Mouse (Mus musculus): ENCODE measurements at regions not wholly inside any gene's neighbourhood (a gene's known extent, or its start where the extent isn't known, plus 50 kb on each side); places are given as distances from the start of the nearest gene placed in this dataset.

GRCm38 (mm10) chr9:63877864-63878263, 120.1 kb upstream of the Smad3 start:
- TF ChIP-seq CTCF (IDR thresholded peaks at IDR 0.05; ENCODE audit: borderline replicate concordance, extremely low read depth, insufficient read depth, insufficient read length) = no peak

GRCm38 (mm10) chr9:63876886-63877285, 119.1 kb upstream of the Smad3 start:
- TF ChIP-seq POLR2A (IDR thresholded peaks at IDR 0.05; ENCODE audit: borderline replicate concordance, extremely low read depth, insufficient read depth, insufficient read length, poor library complexity, severe bottlenecking) (no peak), CTCF (IDR thresholded peaks at IDR 0.05; ENCODE audit: borderline replicate concordance, extremely low read depth, insufficient read depth, insufficient read length) (no peak)
- no peak for DNase-seq (ENCODE audit: low read depth)

More at GRCm38 (mm10) chr9:63877864-63878263, 120.1 kb upstream of the Smad3 start:
- DNase-seq (ENCODE audit: low read depth) = no peak

GRCm38 (mm10) chr9:63876023-63876422, 118.2 kb upstream of the Smad3 start:
- no peak for TF ChIP-seq POLR2A (IDR thresholded peaks at IDR 0.05; ENCODE audit: borderline replicate concordance, extremely low read depth, insufficient read depth, insufficient read length, poor library complexity, severe bottlenecking)
- TF ChIP-seq CTCF (IDR thresholded peaks at IDR 0.05; ENCODE audit: borderline replicate concordance, extremely low read depth, insufficient read depth, insufficient read length) = no peak
- no peak for DNase-seq (ENCODE audit: low read depth)

GRCm38 (mm10) chr9:63875193-63875592, 117.4 kb upstream of the Smad3 start:
- TF ChIP-seq CTCF (IDR thresholded peaks at IDR 0.05; ENCODE audit: borderline replicate concordance, extremely low read depth, insufficient read depth, insufficient read length) = peak; percentile 23; the same call in 1 of the 2 replicates
- no peak for TF ChIP-seq POLR2A (IDR thresholded peaks at IDR 0.05; ENCODE audit: borderline replicate concordance, extremely low read depth, insufficient read depth, insufficient read length, poor library complexity, severe bottlenecking)
- DNase-seq (ENCODE audit: low read depth) = no peak

GRCm38 (mm10) chr9:63864350-63864749, 106.6 kb upstream of the Smad3 start:
- no peak for TF ChIP-seq POLR2A (IDR thresholded peaks at IDR 0.05; ENCODE audit: borderline replicate concordance, extremely low read depth, insufficient read depth, insufficient read length, poor library complexity, severe bottlenecking)
- no peak for TF ChIP-seq CTCF (IDR thresholded peaks at IDR 0.05; ENCODE audit: borderline replicate concordance, extremely low read depth, insufficient read depth, insufficient read length)
- peak; percentile 32 for DNase-seq (ENCODE audit: low read depth)

GRCm38 (mm10) chr9:63863328-63863727, 105.5 kb upstream of the Smad3 start:
- TF ChIP-seq POLR2A (IDR thresholded peaks at IDR 0.05; ENCODE audit: borderline replicate concordance, extremely low read depth, insufficient read depth, insufficient read length, poor library complexity, severe bottlenecking) = no peak
- TF ChIP-seq CTCF (IDR thresholded peaks at IDR 0.05; ENCODE audit: borderline replicate concordance, extremely low read depth, insufficient read depth, insufficient read length) = no peak

GRCm38 (mm10) chr9:63862427-63862826, 104.6 kb upstream of the Smad3 start:
- DNase-seq (ENCODE audit: low read depth) = peak; percentile 75
- TF ChIP-seq CTCF (IDR thresholded peaks at IDR 0.05; ENCODE audit: borderline replicate concordance, extremely low read depth, insufficient read depth, insufficient read length) (peak; percentile 53; the same call in 1 of the 2 replicates), POLR2A (IDR thresholded peaks at IDR 0.05; ENCODE audit: borderline replicate concordance, extremely low read depth, insufficient read depth, insufficient read length, poor library complexity, severe bottlenecking) (no peak)

More at GRCm38 (mm10) chr9:63863328-63863727, 105.5 kb upstream of the Smad3 start:
- DNase-seq (ENCODE audit: low read depth) = no peak

GRCm38 (mm10) chr9:63861418-63861817, 103.6 kb upstream of the Smad3 start:
- TF ChIP-seq CTCF (IDR thresholded peaks at IDR 0.05; ENCODE audit: borderline replicate concordance, extremely low read depth, insufficient read depth, insufficient read length) = no peak
- TF ChIP-seq POLR2A (IDR thresholded peaks at IDR 0.05; ENCODE audit: borderline replicate concordance, extremely low read depth, insufficient read depth, insufficient read length, poor library complexity, severe bottlenecking) = no peak
- no peak for DNase-seq (ENCODE audit: low read depth)

GRCm38 (mm10) chr9:63860196-63860595, 102.4 kb upstream of the Smad3 start:
- no peak for TF ChIP-seq CTCF (IDR thresholded peaks at IDR 0.05; ENCODE audit: borderline replicate concordance, extremely low read depth, insufficient read depth, insufficient read length)
- no peak for TF ChIP-seq POLR2A (IDR thresholded peaks at IDR 0.05; ENCODE audit: borderline replicate concordance, extremely low read depth, insufficient read depth, insufficient read length, poor library complexity, severe bottlenecking)
- no peak for DNase-seq (ENCODE audit: low read depth)

- peak; percentile 92 for DNase-seq (ENCODE audit: low read depth)
Observed at GRCm38 (mm10) chr9:63856065-63856736, 98.4 kb upstream of the Smad3 start.

GRCm38 (mm10) chr9:63851809-63852208, 94.0 kb upstream of the Smad3 start:
- no peak for TF ChIP-seq CTCF (IDR thresholded peaks at IDR 0.05; ENCODE audit: borderline replicate concordance, extremely low read depth, insufficient read depth, insufficient read length)
- DNase-seq (ENCODE audit: low read depth) = peak; percentile 73

More at GRCm38 (mm10) chr9:63856065-63856736, 98.4 kb upstream of the Smad3 start:
- no peak for TF ChIP-seq CTCF (IDR thresholded peaks at IDR 0.05; ENCODE audit: borderline replicate concordance, extremely low read depth, insufficient read depth, insufficient read length)
- no peak for TF ChIP-seq POLR2A (IDR thresholded peaks at IDR 0.05; ENCODE audit: borderline replicate concordance, extremely low read depth, insufficient read depth, insufficient read length, poor library complexity, severe bottlenecking)

GRCm38 (mm10) chr9:63850316-63850693, 92.5 kb upstream of the Smad3 start:
- no peak for DNase-seq (ENCODE audit: low read depth)
- TF ChIP-seq CTCF (IDR thresholded peaks at IDR 0.05; ENCODE audit: borderline replicate concordance, extremely low read depth, insufficient read depth, insufficient read length) = no peak
- no peak for TF ChIP-seq POLR2A (IDR thresholded peaks at IDR 0.05; ENCODE audit: borderline replicate concordance, extremely low read depth, insufficient read depth, insufficient read length, poor library complexity, severe bottlenecking)
